Mouse (Mus musculus): ENCODE measurements around the gene Tspan32. TPM values are rescaled to one million over a fixed set of nuclear protein-coding genes. Genes with fewer than 3 reads are reported as not detected.

The Tspan32 gene
- polyA plus RNA-seq, 1 experiment from 2014 or later: 3.5 TPM

DNA sequence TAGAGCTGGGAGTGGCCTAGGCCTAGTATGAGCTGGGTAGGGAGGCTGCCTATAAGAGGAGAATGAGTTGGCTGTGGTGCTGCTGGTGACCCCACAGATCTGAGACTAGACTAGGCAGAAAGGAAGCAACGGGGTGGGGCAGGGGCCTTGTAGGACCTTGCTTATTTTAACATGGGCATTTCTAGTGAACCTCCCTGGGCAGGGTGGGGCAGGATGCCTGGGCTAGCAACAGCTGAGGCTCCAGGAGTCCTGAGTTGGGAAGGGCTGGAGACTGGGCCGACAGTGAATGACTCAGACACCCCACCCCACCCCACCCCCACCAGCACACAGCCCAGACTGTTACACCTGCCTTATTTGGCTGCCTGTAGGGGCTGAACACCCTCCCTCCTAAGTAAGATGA lies 57.9 kb downstream of the Tspan32 start:
- ATAC-seq (ENCODE audit: low read depth) (peak; percentile 39; the same call in 1 of the 2 replicates), DNase-seq (ENCODE audit: low spot score) (no peak)
- no peak overlapping the region for H3K4me3 ChIP-seq (ENCODE audit: low read depth, low read length)
- no peaks in the 10 kb centered on the region for H3K27me3 ChIP-seq (replicated peaks; ENCODE audit: control insufficient read depth, insufficient read depth, low read length)
- H3K27ac ChIP-seq (replicated peaks; ENCODE audit: low read depth, low read length): no peak overlapping the region
- no peak overlapping the region for H3K4me2 ChIP-seq (ENCODE audit: low read depth, low read length)
- peaks cover 15% of the 10 kb centered on the region; the same call in 1 of the 2 replicates for H3K4me1 ChIP-seq (ENCODE audit: control insufficient read depth, insufficient read depth, low read length)
- H3K36me3 ChIP-seq (ENCODE audit: control insufficient read depth, insufficient read depth, low read length): peaks cover 68% of the 10 kb centered on the region
- no peak overlapping the region for H3K9ac ChIP-seq (ENCODE audit: low read depth, low read length)
- WGBS: 100% methylated on average over 1 of the region's 2 CpGs
- H3K9me3 ChIP-seq (ENCODE audit: control insufficient read depth, low read length): no peaks in the 10 kb centered on the region

DNA sequence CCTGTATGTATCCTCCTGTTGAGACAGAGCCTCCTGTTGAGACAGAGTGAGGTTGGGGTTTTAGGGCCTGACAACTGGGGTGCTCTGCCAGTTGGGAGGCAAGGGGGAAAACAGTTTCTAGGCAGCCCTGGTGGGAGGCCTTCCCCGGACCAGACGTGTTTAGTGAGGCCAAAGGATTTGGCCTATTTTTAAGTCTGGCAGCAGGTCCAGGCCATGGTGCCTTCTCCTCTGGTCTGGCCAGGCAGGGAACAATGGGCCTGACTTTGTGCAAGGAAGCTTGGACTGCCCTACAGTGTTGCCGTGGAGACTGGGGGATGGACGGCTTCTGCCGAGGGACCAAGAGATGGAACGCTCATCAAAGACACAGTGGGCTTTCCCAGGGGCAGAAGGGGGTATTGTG lies 59.4 kb downstream of the Tspan32 start:
- DNase-seq (ENCODE audit: low spot score) (no peak), ATAC-seq (ENCODE audit: low read depth) (no peak)
- 86% methylated on average over 6 of the region's 6 CpGs for WGBS
- peaks cover 74% of the 10 kb centered on the region for H3K36me3 ChIP-seq (ENCODE audit: control insufficient read depth, insufficient read depth, low read length)
- H3K27me3 ChIP-seq (replicated peaks; ENCODE audit: control insufficient read depth, insufficient read depth, low read length): no peaks in the 10 kb centered on the region
- H3K9ac ChIP-seq (ENCODE audit: low read depth, low read length): no peak overlapping the region
- no peak overlapping the region for H3K4me3 ChIP-seq (ENCODE audit: low read depth, low read length)
- peaks cover 11% of the 10 kb centered on the region for H3K4me1 ChIP-seq (ENCODE audit: control insufficient read depth, insufficient read depth, low read length)
- H3K9me3 ChIP-seq (ENCODE audit: control insufficient read depth, low read length): no peaks in the 10 kb centered on the region
- no peak overlapping the region for H3K4me2 ChIP-seq (ENCODE audit: low read depth, low read length)
- no peak overlapping the region for H3K27ac ChIP-seq (replicated peaks; ENCODE audit: low read depth, low read length)

DNA sequence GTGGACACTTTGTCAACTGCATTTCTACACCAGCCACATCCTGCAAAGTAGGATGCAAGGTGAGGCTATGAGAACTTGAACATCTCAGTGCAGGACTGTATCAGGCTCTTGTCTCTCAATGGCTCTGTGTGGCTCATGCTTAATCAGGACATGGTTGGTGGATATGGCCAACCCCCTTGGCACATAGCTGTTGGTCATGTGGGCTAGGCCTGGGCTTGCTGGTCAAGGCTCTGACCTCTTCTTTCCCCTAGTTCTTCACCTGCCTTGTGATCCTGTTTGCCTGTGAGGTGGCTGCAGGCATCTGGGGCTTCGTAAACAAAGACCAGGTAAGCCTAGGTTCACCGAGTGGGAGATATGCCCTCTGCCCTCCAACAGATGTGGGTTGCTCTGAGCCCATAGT lies 60.8 kb downstream of the Tspan32 start:
- Histone ChIP-seq H3K4me2 (ENCODE audit: low read depth, low read length) (no peak overlapping the region), H3K27me3 (replicated peaks; ENCODE audit: control insufficient read depth, insufficient read depth, low read length) (no peaks in the 10 kb centered on the region), H3K9me3 (ENCODE audit: control insufficient read depth, low read length) (no peaks in the 10 kb centered on the region), H3K9ac (ENCODE audit: low read depth, low read length) (no peak overlapping the region), H3K36me3 (ENCODE audit: control insufficient read depth, insufficient read depth, low read length) (peaks cover 73% of the 10 kb centered on the region), H3K4me1 (ENCODE audit: control insufficient read depth, insufficient read depth, low read length) (peaks cover 15% of the 10 kb centered on the region), H3K27ac (replicated peaks; ENCODE audit: low read depth, low read length) (no peak overlapping the region), H3K4me3 (ENCODE audit: low read depth, low read length) (no peak overlapping the region)
- no peak for DNase-seq (ENCODE audit: low spot score)
- no peak for ATAC-seq (ENCODE audit: low read depth)
- 93% methylated on average over 2 of the region's 2 CpGs for WGBS

DNA sequence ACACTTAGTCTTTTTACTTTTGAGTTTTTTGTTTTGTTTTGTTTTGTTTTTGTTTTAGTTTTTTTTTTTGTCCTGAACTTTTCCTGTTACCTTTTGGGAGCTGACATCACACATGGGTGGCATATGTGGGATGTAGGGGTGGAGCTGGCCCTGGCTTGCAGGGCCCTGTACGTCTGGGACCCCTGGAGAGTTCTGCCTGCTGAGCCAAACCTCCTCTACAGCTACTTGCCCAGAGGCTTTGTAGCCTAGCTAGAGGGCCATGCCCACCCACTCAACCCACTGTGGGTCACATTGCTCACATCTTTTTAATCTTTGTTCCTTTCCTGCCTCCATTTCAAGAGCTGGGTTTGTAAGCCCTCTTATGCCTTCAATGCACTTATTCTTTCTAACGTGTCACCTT lies 62.6 kb downstream of the Tspan32 start:
- H3K4me3 ChIP-seq (ENCODE audit: low read depth, low read length): no peak overlapping the region
- DNase-seq (ENCODE audit: low spot score) (no peak), ATAC-seq (ENCODE audit: low read depth) (no peak)
- no peaks in the 10 kb centered on the region for H3K9me3 ChIP-seq (ENCODE audit: control insufficient read depth, low read length)
- H3K4me1 ChIP-seq (ENCODE audit: control insufficient read depth, insufficient read depth, low read length): peaks cover 18% of the 10 kb centered on the region
- H3K27me3 ChIP-seq (replicated peaks; ENCODE audit: control insufficient read depth, insufficient read depth, low read length): no peaks in the 10 kb centered on the region
- peak overlapping the region; percentile 97; the same call in 1 of the 2 replicates for H3K27ac ChIP-seq (replicated peaks; ENCODE audit: low read depth, low read length)
- peaks cover 74% of the 10 kb centered on the region for H3K36me3 ChIP-seq (ENCODE audit: control insufficient read depth, insufficient read depth, low read length)
- H3K9ac ChIP-seq (ENCODE audit: low read depth, low read length): no peak overlapping the region
- no peak overlapping the region for H3K4me2 ChIP-seq (ENCODE audit: low read depth, low read length)
- 70% methylated on average over 2 of the region's 2 CpGs for WGBS

DNA sequence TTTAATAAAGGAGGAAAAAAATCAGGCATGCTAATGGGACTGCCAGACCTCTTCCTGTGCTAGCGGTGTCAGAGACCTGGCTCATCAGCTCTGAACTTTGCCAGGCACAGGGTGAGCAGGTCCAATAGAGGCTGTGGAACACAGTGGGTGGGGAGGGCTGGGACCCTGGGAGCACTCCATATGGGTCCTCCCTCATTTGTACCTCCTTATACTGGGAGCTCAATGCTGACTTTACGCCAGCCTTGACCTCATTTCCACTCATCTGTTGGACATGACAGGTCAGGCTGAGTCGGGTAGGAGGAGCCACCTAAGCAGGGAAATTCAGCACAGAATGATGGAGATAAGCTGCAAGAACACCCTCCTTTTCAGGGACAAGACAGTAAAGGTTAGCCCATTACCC lies 63.1 kb downstream of the Tspan32 start:
- ATAC-seq (ENCODE audit: low read depth): no peak
- no peak overlapping the region for H3K9ac ChIP-seq (ENCODE audit: low read depth, low read length)

DNA sequence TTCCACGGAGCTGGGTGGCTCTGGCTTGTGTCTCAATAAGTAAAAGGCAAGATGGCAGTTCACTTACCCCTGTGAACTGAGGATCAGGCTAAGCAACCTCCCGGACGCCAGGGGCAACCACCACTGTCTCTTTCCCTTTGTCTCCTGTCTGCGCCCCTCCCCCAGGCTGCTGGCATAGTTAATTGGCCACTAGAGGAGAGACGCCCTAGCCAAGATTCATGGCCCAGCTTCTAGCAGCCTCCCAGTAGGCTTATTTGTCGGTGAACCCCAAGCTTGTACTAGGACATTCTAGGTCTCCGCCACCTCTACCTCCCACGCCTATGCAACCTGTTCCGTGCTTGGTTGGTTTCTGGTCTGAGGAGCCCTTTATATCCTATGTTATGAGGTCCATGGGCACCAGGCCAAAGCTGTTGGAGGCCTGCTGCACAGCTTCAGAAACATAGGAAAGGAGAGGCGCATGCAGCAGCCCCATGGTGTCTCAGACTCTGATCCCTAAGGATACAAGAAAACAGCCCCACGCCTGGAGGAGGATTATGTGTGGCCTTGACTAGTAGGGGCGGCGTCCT lies 63.6 kb downstream of the Tspan32 start:
- H3K36me3 ChIP-seq (ENCODE audit: control insufficient read depth, insufficient read depth, low read length): peaks cover 65% of the 10 kb centered on the region
- no peaks in the 10 kb centered on the region for H3K9me3 ChIP-seq (ENCODE audit: control insufficient read depth, low read length)
- H3K4me1 ChIP-seq (ENCODE audit: control insufficient read depth, insufficient read depth, low read length): peaks cover 18% of the 10 kb centered on the region
- whole genome bisulfite sequencing: 47% methylated on average over 13 of the region's 13 CpGs
- H3K27me3 ChIP-seq (replicated peaks; ENCODE audit: control insufficient read depth, insufficient read depth, low read length): no peaks in the 10 kb centered on the region
- no peak for DNase-seq (ENCODE audit: low spot score)
- peak overlapping the region; percentile 58 for H3K4me2 ChIP-seq (ENCODE audit: low read depth, low read length)
- peak overlapping the region; percentile 52 for H3K9ac ChIP-seq (ENCODE audit: low read depth, low read length)
- H3K4me3 ChIP-seq (ENCODE audit: low read depth, low read length): peak overlapping the region; percentile 84
- H3K27ac ChIP-seq (replicated peaks; ENCODE audit: low read depth, low read length): peak overlapping the region; percentile 97
- peak; percentile 0; the same call in 1 of the 2 replicates for ATAC-seq (ENCODE audit: low read depth)

More for the DNA sequence above, 63.1 kb downstream of the Tspan32 start:
- Histone ChIP-seq H3K27ac (replicated peaks; ENCODE audit: low read depth, low read length) (peak overlapping the region; percentile 97), H3K4me3 (ENCODE audit: low read depth, low read length) (no peak overlapping the region), H3K27me3 (replicated peaks; ENCODE audit: control insufficient read depth, insufficient read depth, low read length) (no peaks in the 10 kb centered on the region), H3K9me3 (ENCODE audit: control insufficient read depth, low read length) (no peaks in the 10 kb centered on the region), H3K4me2 (ENCODE audit: low read depth, low read length) (peak overlapping the region; percentile 58), H3K4me1 (ENCODE audit: control insufficient read depth, insufficient read depth, low read length) (peaks cover 18% of the 10 kb centered on the region), H3K36me3 (ENCODE audit: control insufficient read depth, insufficient read depth, low read length) (peaks cover 70% of the 10 kb centered on the region)
- WGBS: 92% methylated on average over 3 of the region's 3 CpGs
- DNase-seq (ENCODE audit: low spot score): no peak

DNA sequence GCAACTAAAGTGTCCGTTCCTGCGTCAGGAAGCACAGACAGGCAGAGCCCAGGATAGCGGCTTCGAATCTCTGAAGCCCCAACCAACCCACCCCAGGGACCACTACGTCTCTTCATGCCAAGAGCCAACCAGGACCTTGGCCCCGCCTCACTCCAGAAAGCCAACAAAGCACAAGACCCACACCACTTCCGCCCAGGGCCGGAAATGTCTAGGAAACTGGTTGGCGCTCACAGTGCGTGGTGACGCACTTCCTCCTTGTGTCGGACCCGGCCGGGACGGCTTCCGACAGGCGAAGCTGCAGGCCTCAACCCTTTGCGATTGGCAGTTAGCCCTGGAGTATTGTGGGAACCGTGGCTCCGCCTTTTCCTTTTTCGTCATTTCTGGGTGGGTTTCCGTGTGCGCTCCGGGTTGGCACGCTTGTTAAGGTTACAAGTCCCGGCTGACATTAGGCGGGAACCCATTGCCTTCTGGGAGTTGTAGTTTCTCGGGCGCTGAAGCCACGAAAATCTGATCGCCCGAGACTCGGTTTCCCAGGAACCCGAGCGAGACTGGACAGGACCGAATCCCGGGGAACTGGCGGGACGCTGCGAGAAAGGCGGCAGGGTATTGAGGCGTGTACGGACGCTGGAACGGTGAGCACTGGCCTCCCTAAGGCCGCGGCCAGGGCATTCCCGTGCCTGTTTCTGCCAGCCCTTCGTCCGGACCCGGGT lies 64.2 kb downstream of the Tspan32 start, which contains the start of gene Tssc4:
Gene Tssc4 (plus strand): TSS at position 368 of the 710 bp plus-strand sequence.
- Histone ChIP-seq H3K36me3 (ENCODE audit: control insufficient read depth, insufficient read depth, low read length) (peaks cover 58% of the 10 kb centered on the region), H3K27ac (replicated peaks; ENCODE audit: low read depth, low read length) (peak within 1 kb of the TSS; percentile 97), H3K4me2 (ENCODE audit: low read depth, low read length) (peak within 1 kb of the TSS; percentile 86), H3K9me3 (ENCODE audit: control insufficient read depth, low read length) (no peaks in the 10 kb centered on the region), H3K4me3 (ENCODE audit: low read depth, low read length) (peak within 1 kb of the TSS; percentile 84), H3K9ac (ENCODE audit: low read depth, low read length) (peak within 1 kb of the TSS; percentile 93), H3K4me1 (ENCODE audit: control insufficient read depth, insufficient read depth, low read length) (peaks cover 18% of the 10 kb centered on the region), H3K27me3 (replicated peaks; ENCODE audit: control insufficient read depth, insufficient read depth, low read length) (no peaks in the 10 kb centered on the region)
- ATAC-seq (ENCODE audit: low read depth) (peak; percentile 97), DNase-seq (ENCODE audit: low spot score) (peak; percentile 100)
- under 1% methylated on average over 47 of the region's 51 CpGs for WGBS

All from embryonic facial prominence, embryonic 14.5 days (tissue).